Mouse (Mus musculus): ENCODE data around the gene Cstf2.

Gene Cstf2

GRCm38 (mm10) chrX:134058987-134059712 is at the start of gene Cstf2:
Gene Cstf2 (plus strand): TSS chrX:134059187.
- DNase-seq, result peak; percentile 95

- DNase-seq, result peak; percentile 65 to 74
Observed at GRCm38 (mm10) chrX:134019005-134019404, 40.0 kb upstream of the Cstf2 start.

- DNase-seq, result no peak
Observed at GRCm38 (mm10) chrX:134020664-134021063, 38.3 kb upstream of the Cstf2 start.

GRCm38 (mm10) chrX:134048994-134049393 is 10.0 kb upstream of the Cstf2 start:
- DNase-seq, result no peak

GRCm38 (mm10) chrX:134056897-134057296 is 2.1 kb upstream of the Cstf2 start:
- no peak for DNase-seq

GRCm38 (mm10) chrX:134058040-134058875 is 729 bp upstream of the Cstf2 start:
- no peak for DNase-seq

GRCm38 (mm10) chrX:134059764-134060163 is 777 bp downstream of the Cstf2 start:
- DNase-seq, result no peak

- no peak for DNase-seq
Observed at GRCm38 (mm10) chrX:134085453-134085852, 26.5 kb downstream of the Cstf2 start.

- DNase-seq, result no peak
Observed at GRCm38 (mm10) chrX:134102641-134103040, 43.7 kb downstream of the Cstf2 start.

- no peak for DNase-seq
Observed at GRCm38 (mm10) chrX:134111767-134112166, 52.8 kb downstream of the Cstf2 start.

DNA sequence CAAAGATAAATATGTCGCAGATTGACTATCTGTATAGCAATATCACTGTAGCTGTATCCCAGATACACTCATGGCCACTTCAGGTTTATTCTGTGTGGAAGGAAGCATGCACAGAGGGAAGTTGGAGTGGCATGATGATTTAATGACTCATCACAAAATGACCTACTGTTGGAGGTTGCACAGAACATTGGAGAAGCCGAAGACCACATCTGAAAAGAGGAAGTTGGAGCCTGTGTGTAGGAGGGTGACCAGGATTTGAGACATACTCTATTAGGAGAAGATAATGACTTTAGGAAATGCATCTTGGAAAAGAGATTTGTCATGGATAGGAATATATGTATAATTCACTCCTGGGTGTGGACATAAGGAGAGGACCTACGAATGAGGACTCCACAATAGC is 57.4 kb downstream of the Cstf2 start:
- DNase-seq, result no peak

GRCm38 (mm10) chrX:134128549-134128948 is 69.6 kb downstream of the Cstf2 start:
- no peak for DNase-seq

GRCm38 (mm10) chrX:134132295-134132694 is 73.3 kb downstream of the Cstf2 start:
- peak; percentile 12 to 33 for DNase-seq

GRCm38 (mm10) chrX:134133821-134134220 is 74.8 kb downstream of the Cstf2 start:
- no peak for DNase-seq
